Mouse (Mus musculus): ENCODE data around the gene Smim24. TPM values are rescaled to one million over a fixed set of nuclear protein-coding genes. Genes with fewer than 3 reads are reported as not detected.
A peak's percentile ranks its signal among the peaks of the same experiment; 100 is the strongest.

Gene Smim24
- total RNA-seq, 2 experiments from 2014 or later = not detected

- no peak for DNase-seq (ENCODE audit: low spot score)
These were observed 28.4 kb downstream of the Smim24 start for GRCm38 (mm10) chr10:81421041-81421796.

GRCm38 (mm10) chr10:81421797-81422100 is 28.9 kb downstream of the Smim24 start:
- DNase-seq (ENCODE audit: low spot score) = peak; percentile 85

- DNase-seq (ENCODE audit: low spot score) = peak; percentile 61
These were observed 29.3 kb downstream of the Smim24 start for GRCm38 (mm10) chr10:81422191-81422590.

GRCm38 (mm10) chr10:81422661-81423217 is 29.9 kb downstream of the Smim24 start:
- no peak for DNase-seq (ENCODE audit: low spot score)

GRCm38 (mm10) chr10:81423476-81424245 is 30.8 kb downstream of the Smim24 start:
- DNase-seq (ENCODE audit: low spot score) = peak; percentile 7

- DNase-seq (ENCODE audit: low spot score) = peak; percentile 88
These were observed 31.6 kb downstream of the Smim24 start for GRCm38 (mm10) chr10:81424246-81425051.

- peak; percentile 69 for DNase-seq (ENCODE audit: low spot score)
These were observed 32.5 kb downstream of the Smim24 start for GRCm38 (mm10) chr10:81425236-81425850.

GRCm38 (mm10) chr10:81426081-81426671 is 33.3 kb downstream of the Smim24 start:
- DNase-seq (ENCODE audit: low spot score) = peak; percentile 32

- peak; percentile 71 for DNase-seq (ENCODE audit: low spot score)
These were observed 34.0 kb downstream of the Smim24 start for GRCm38 (mm10) chr10:81426897-81427296.

GRCm38 (mm10) chr10:81427327-81427726 is 34.5 kb downstream of the Smim24 start:
- DNase-seq (ENCODE audit: low spot score) = no peak

GRCm38 (mm10) chr10:81427804-81428506 is 35.1 kb downstream of the Smim24 start:
- no peak for DNase-seq (ENCODE audit: low spot score)

- DNase-seq (ENCODE audit: low spot score) = no peak
These were observed 35.6 kb downstream of the Smim24 start for GRCm38 (mm10) chr10:81428507-81428870.

- DNase-seq (ENCODE audit: low spot score) = no peak
These were observed 36.2 kb downstream of the Smim24 start for GRCm38 (mm10) chr10:81429092-81429491.

- DNase-seq (ENCODE audit: low spot score) = peak; percentile 87
These were observed 36.8 kb downstream of the Smim24 start for GRCm38 (mm10) chr10:81429605-81430061.

GRCm38 (mm10) chr10:81430141-81430830 is 37.4 kb downstream of the Smim24 start:
- DNase-seq (ENCODE audit: low spot score) = peak; percentile 84

- DNase-seq (ENCODE audit: low spot score) = no peak
These were observed 38.1 kb downstream of the Smim24 start for GRCm38 (mm10) chr10:81430831-81431525.

GRCm38 (mm10) chr10:81431526-81432168 is 38.8 kb downstream of the Smim24 start:
- DNase-seq (ENCODE audit: low spot score) = no peak

GRCm38 (mm10) chr10:81432169-81432867 is 39.5 kb downstream of the Smim24 start:
- no peak for DNase-seq (ENCODE audit: low spot score)
